Mouse (Mus musculus) liver, embryonic 12.5 days (tissue): Measurements from ENCODE around the gene Ndufs8. TPM values are rescaled to one million over a fixed set of nuclear protein-coding genes. Genes with fewer than 3 reads are reported as not detected.

Experiments used
- ATAC-seq: fragments of 200-750 bp; cut with Nextera tagmentation; 2 replicates; pipeline ENCODE4 v1.8.0; 2017; ENCODE audit warnings: moderate number of reproducible peaks, mild to moderate bottlenecking, moderate library complexity
- H3K27ac ChIP-seq: fragments of 300-500 bp; sonication (generic); 2 replicates; pipeline ENCODE4 v1.5.1; 2016; ENCODE audit warnings: mild to moderate bottlenecking
- H3K27me3 ChIP-seq: fragments of 300-500 bp; sonication (generic); replicated peaks from 2 replicates; pipeline ENCODE4 v1.6.1; 2016; ENCODE audit warnings: mild to moderate bottlenecking, moderate library complexity
- H3K36me3 ChIP-seq: fragments of 300-500 bp; sonication (generic); 2 replicates; pipeline ENCODE4 v1.6.1; 2016; ENCODE audit warnings: mild to moderate bottlenecking, moderate library complexity
- H3K4me1 ChIP-seq: fragments of 300-500 bp; sonication (generic); 2 replicates; pipeline ENCODE4 v1.6.1; 2016
- H3K4me2 ChIP-seq: fragments of 300-500 bp; sonication (generic); 2 replicates; pipeline ENCODE4 v1.6.1; 2016; ENCODE audit warnings: mild to moderate bottlenecking, moderate library complexity
- H3K4me3 ChIP-seq: fragments of 300-500 bp; sonication (generic); 2 replicates; pipeline ENCODE4 v1.5.1; 2016; ENCODE audit warnings: mild to moderate bottlenecking, moderate library complexity
- H3K9ac ChIP-seq: fragments of 300-500 bp; sonication (generic); 2 replicates; pipeline ENCODE4 v1.6.1; 2016; ENCODE audit warnings: mild to moderate bottlenecking, moderate library complexity
- H3K9me3 ChIP-seq: fragments of 300-500 bp; sonication (generic); replicated peaks from 2 replicates; pipeline ENCODE4 v1.6.1; 2016; ENCODE audit warnings: mild to moderate bottlenecking, moderate library complexity
- WGBS: fragments of 180-500 bp; shearing (Covaris S2); methylation state at CpG from one replicate; pipeline ENCODE4 v1.1.7; 2016; ENCODE audit not compliant: insufficient replicate concordance; 5-methylcytosine and 5-hydroxymethylcytosine counted together
- polyA plus RNA-seq: library from polyadenylated mRNA; unstranded; fragments of >200 nt; fragmentation: Nextera tagmentation; extraction: Ambion mirVana; gene quantifications from 2 replicates; pipeline ENCODE4 v1.2.1, GENCODE M21; 2016

Gene Ndufs8
- polyA plus RNA-seq, 1 experiment from 2014 or later, result 218 TPM

DNA sequence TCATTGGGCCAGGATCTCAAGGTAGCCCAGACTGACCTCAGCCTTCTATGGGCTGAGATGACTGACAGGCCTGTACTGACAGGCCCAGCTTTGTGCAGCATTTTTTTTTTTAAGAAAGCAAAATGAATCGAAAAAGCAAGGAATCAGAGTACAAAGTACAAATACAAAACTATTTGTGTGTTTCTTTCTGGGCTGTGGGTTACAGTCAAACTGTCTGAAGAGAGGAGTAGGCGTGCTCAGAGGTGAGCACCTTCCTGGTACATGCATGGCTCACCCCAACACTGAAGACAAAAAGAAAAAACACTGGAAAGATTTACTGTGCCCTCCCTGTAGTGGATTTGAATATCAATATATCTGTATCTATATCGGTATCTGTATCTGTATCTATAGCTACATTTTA, 35.2 kb upstream of the Ndufs8 start:
- Histone ChIP-seq H3K4me3 (no peak overlapping the region), H3K36me3 (no peaks in the 10 kb centered on the region), H3K27me3 (0 out of 2 replicates have a peak, but pooled peaks cover 3% of the 10 kb centered on the region), H3K4me1 (peaks cover 24% of the 10 kb centered on the region), H3K9ac (no peak overlapping the region), H3K9me3 (no peaks in the 10 kb centered on the region), H3K27ac (no peak overlapping the region), H3K4me2 (no peak overlapping the region)
- ATAC-seq, result no peak
- WGBS, result 58% methylated on average over 3 of the region's 3 CpGs

- Histone ChIP-seq H3K27ac (no peak overlapping the region), H3K4me3 (no peak overlapping the region), H3K9me3 (no peaks in the 10 kb centered on the region), H3K27me3 (0 out of 2 replicates have a peak, but pooled peaks cover 3% of the 10 kb centered on the region), H3K4me2 (no peak overlapping the region), H3K4me1 (peaks cover 31% of the 10 kb centered on the region), H3K9ac (no peak overlapping the region), H3K36me3 (no peaks in the 10 kb centered on the region)
- WGBS, result 24% methylated on average over 2 of the region's 2 CpGs
- no peak for ATAC-seq
Observed at GRCm38 (mm10) chr19:3946715-3947114, 34.1 kb upstream of the Ndufs8 start.

GRCm38 (mm10) chr19:3945872-3946564, 33.4 kb upstream of the Ndufs8 start:
- H3K4me3 ChIP-seq, result no peak overlapping the region
- peaks cover 31% of the 10 kb centered on the region for H3K4me1 ChIP-seq
- no peak overlapping the region for H3K27ac ChIP-seq
- 0 out of 2 replicates have a peak, but pooled peaks cover 3% of the 10 kb centered on the region for H3K27me3 ChIP-seq
- 22% methylated on average over 10 of the region's 10 CpGs for WGBS
- no peak overlapping the region for H3K4me2 ChIP-seq
- no peaks in the 10 kb centered on the region for H3K36me3 ChIP-seq
- ATAC-seq, result no peak
- H3K9ac ChIP-seq, result no peak overlapping the region
- no peaks in the 10 kb centered on the region for H3K9me3 ChIP-seq

- no peaks in the 10 kb centered on the region for H3K27me3 ChIP-seq
- H3K9ac ChIP-seq, result peak overlapping the region; percentile 37; the same call in 1 of the 2 replicates
- no peak overlapping the region for H3K27ac ChIP-seq
- H3K36me3 ChIP-seq, result no peaks in the 10 kb centered on the region
- peak overlapping the region; percentile 49 for H3K4me3 ChIP-seq
- 10% methylated on average over 27 of the region's 27 CpGs for WGBS
- peak overlapping the region; percentile 73 for H3K4me2 ChIP-seq
- no peaks in the 10 kb centered on the region for H3K9me3 ChIP-seq
- ATAC-seq, result peak; percentile 86
- peaks cover 31% of the 10 kb centered on the region for H3K4me1 ChIP-seq
Observed at GRCm38 (mm10) chr19:3942986-3943735, 30.6 kb upstream of the Ndufs8 start.

GRCm38 (mm10) chr19:3942315-3942714, 29.7 kb upstream of the Ndufs8 start:
- no peak overlapping the region for H3K27ac ChIP-seq
- H3K9me3 ChIP-seq, result no peaks in the 10 kb centered on the region
- no peak for ATAC-seq
- WGBS, result 56% methylated on average over 7 of the region's 7 CpGs
- H3K27me3 ChIP-seq, result no peaks in the 10 kb centered on the region
- H3K4me2 ChIP-seq, result peak overlapping the region; percentile 73
- H3K36me3 ChIP-seq, result no peaks in the 10 kb centered on the region
- peaks cover 31% of the 10 kb centered on the region for H3K4me1 ChIP-seq
- H3K9ac ChIP-seq, result no peak overlapping the region
- no peak overlapping the region for H3K4me3 ChIP-seq

DNA sequence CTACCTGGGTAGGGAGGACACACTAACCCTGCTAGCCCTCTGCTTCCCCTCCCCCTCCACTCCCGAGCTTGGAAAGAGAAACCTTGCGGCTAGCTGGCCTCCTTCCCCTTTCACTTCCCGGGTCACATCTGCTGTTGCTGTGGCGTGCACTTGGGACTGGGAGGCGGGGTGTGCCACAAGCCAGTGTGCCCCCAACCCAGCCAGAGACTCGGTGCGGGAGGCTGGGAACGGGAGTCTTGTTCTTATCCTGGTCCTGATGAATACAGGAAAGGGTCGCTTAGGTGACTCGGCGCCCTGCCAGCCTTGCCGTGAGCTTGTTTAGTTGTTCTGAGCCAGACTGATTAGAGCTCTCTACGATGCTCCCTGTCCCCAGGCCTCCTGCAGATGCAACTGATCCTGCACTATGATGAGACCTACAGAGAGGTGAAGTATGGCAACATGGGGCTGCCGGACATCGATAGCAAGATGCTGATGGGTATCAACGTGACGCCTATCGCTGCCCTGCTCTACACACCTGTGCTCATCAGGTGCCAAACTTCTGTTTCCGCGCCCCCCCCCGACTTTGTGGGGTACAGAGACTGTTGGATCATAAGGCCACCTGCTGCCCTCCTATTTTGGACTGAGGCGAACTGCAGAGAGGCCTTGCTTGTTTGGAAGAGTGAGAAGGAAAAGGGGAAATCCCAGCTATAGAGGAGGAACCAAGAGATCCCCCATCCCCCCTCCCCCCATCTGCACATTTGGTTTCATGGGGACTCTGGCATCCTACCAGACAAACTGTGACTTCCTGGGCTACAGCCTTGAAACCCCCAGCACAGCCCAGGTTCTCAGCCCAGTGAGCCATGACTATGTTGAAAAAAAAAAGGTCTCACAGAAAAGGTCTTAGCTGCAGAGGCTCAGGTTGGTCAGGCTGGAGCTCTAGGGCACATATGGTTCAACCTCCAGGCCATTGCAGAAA, 23.6 kb upstream of the Ndufs8 start:
- H3K4me3 ChIP-seq, result peak overlapping the region; percentile 59
- H3K4me1 ChIP-seq, result peaks cover 24% of the 10 kb centered on the region
- H3K9ac ChIP-seq, result peak overlapping the region; percentile 63
- ATAC-seq, result no peak; the same call in 1 of the 2 replicates
- H3K4me2 ChIP-seq, result peak overlapping the region; percentile 83
- H3K27ac ChIP-seq, result no peak overlapping the region
- 6% methylated on average over 22 of the region's 22 CpGs for WGBS
- no peaks in the 10 kb centered on the region for H3K9me3 ChIP-seq
- no peaks in the 10 kb centered on the region for H3K36me3 ChIP-seq
- H3K27me3 ChIP-seq, result peaks cover 33% of the 10 kb centered on the region

GRCm38 (mm10) chr19:3935032-3935895, 22.7 kb upstream of the Ndufs8 start, which contains the start of gene Unc93b1:
Unc93b1 (plus strand) TSS chr19:3935186.
- Histone ChIP-seq H3K36me3 (no peaks in the 10 kb centered on the region), H3K9me3 (no peaks in the 10 kb centered on the region), H3K9ac (peak within 1 kb of the TSS; percentile 63), H3K4me1 (peaks cover 30% of the 10 kb centered on the region), H3K27ac (0 out of 2 replicates have a peak within 1 kb of the TSS, but pooled peaks have one; percentile 20), H3K27me3 (peaks cover 33% of the 10 kb centered on the region), H3K4me2 (peak within 1 kb of the TSS; percentile 83), H3K4me3 (peak within 1 kb of the TSS; percentile 59)
- 2% methylated on average over 42 of the region's 42 CpGs for WGBS
- peak; percentile 85 for ATAC-seq

DNA sequence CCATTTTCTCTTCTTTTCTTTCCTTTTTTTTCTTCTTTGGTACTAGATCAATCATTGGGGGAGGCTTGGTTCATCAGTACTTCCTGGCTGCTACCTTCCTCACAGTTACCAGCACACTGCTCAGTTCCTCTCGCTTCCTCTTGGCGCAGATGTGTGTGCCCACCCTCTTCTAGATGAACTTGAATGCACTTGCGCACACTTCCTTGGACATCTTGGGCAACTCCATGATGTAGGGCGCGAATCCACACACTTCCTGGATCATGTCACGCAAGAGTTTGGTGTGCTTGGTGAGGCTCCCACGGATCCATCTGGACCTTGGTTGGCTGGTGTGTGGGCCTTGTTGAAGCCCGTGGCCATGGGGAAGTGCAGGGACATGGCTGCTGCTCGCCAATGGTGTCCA, 19.1 kb upstream of the Ndufs8 start:
- peaks cover 39% of the 10 kb centered on the region for H3K4me1 ChIP-seq

GRCm38 (mm10) chr19:3930262-3931057, 17.9 kb upstream of the Ndufs8 start:
- WGBS, result 74% methylated on average over 21 of the region's 21 CpGs
- Histone ChIP-seq H3K4me3 (no peak overlapping the region), H3K9me3 (no peaks in the 10 kb centered on the region), H3K36me3 (no peaks in the 10 kb centered on the region), H3K9ac (no peak overlapping the region), H3K27ac (0 out of 2 replicates have a peak overlapping the region, but pooled peaks have one; percentile 45), H3K27me3 (peaks cover 21% of the 10 kb centered on the region), H3K4me1 (peaks cover 29% of the 10 kb centered on the region), H3K4me2 (no peak overlapping the region)
- ATAC-seq, result no peak

More for the DNA sequence above, 19.1 kb upstream of the Ndufs8 start:
- Histone ChIP-seq H3K36me3 (no peaks in the 10 kb centered on the region), H3K9ac (no peak overlapping the region), H3K27me3 (peaks cover 33% of the 10 kb centered on the region), H3K4me2 (no peak overlapping the region), H3K27ac (no peak overlapping the region), H3K9me3 (no peaks in the 10 kb centered on the region), H3K4me3 (no peak overlapping the region)
- 72% methylated on average over 9 of the region's 9 CpGs for WGBS
- ATAC-seq, result no peak

GRCm38 (mm10) chr19:3929211-3929941, 16.8 kb upstream of the Ndufs8 start, which contains the start of gene Aldh3b1:
Aldh3b1 (minus strand) TSS chr19:3929808.
- 35% methylated on average over 12 of the region's 12 CpGs for WGBS
- peak; percentile 42; the same call in 1 of the 2 replicates for ATAC-seq
- no peak within 1 kb of the TSS for H3K4me2 ChIP-seq
- H3K36me3 ChIP-seq, result no peaks in the 10 kb centered on the region
- peak within 1 kb of the TSS; percentile 45; the same call in 1 of the 2 replicates for H3K27ac ChIP-seq
- peaks cover 14% of the 10 kb centered on the region; the same call in 1 of the 2 replicates for H3K27me3 ChIP-seq
- H3K4me1 ChIP-seq, result peaks cover 33% of the 10 kb centered on the region
- no peaks in the 10 kb centered on the region for H3K9me3 ChIP-seq
- no peak within 1 kb of the TSS for H3K9ac ChIP-seq
- H3K4me3 ChIP-seq, result no peak within 1 kb of the TSS
